9 mouse cellular contexts compared by ENCODE assay signal in genomic region chr6:93697956-93698355, GRCm38 (mm10).
"Had no signal": no experiment of that assay in that cellular context is flagged by ENCODE, and none has a peak within 500 bp of the region (broad histone marks: within the 10 kb centered on the region; RNA-seq: fewer than 3 reads in every experiment).

No protein-coding gene starts in this region.

- H3K4me3 ChIP-seq: limb, embryonic 12.5 days; midbrain, embryonic 13.5 days had no signal

- H3K27me3 ChIP-seq: limb, embryonic 12.5 days; midbrain, embryonic 13.5 days had no signal

- ATAC-seq: midbrain, embryonic 13.5 days had no signal

- H3K4me2 ChIP-seq: limb, embryonic 12.5 days; midbrain, embryonic 13.5 days had no signal

- DNase-seq: kidney, adult 11 months; kidney, adult 9 months; right cerebral cortex, postnatal 25 days; thymus, adult 18-20 months; thymus, postnatal 14 days had no signal

- H3K27ac ChIP-seq: kidney, postnatal 0 days; limb, embryonic 12.5 days; liver, embryonic 14.5 days; midbrain, embryonic 13.5 days had no signal

- H3K9me3 ChIP-seq: limb, embryonic 12.5 days; midbrain, embryonic 13.5 days had no signal

- H3K4me1 ChIP-seq: midbrain, embryonic 13.5 days had no signal

- H3K9ac ChIP-seq: limb, embryonic 12.5 days; liver, embryonic 14.5 days; midbrain, embryonic 13.5 days had no signal
